Mouse (Mus musculus) midbrain, embryonic 14.5 days (tissue): ENCODE data around the gene Tex261. TPM values are rescaled to one million over a fixed set of nuclear protein-coding genes. Genes with fewer than 3 reads are reported as not detected.
A peak's percentile ranks its signal among the peaks of the same experiment; 100 is the strongest.
"Not testable (repeated sequence)": the region's sequence is repeated elsewhere in the genome, so short reads cannot be mapped to it uniquely, and the experiment has no call there.

Source experiments
- ATAC-seq: fragments of 200-750 bp; cut with Nextera tagmentation; 2 replicates; pipeline ENCODE4 v1.8.0; 2017; ENCODE audit warnings: moderate number of reproducible peaks, moderate library complexity; ENCODE audit not compliant: low FRiP score, low TSS enrichment
- DNase-seq: peaks from one replicate; pipeline ENCODE4 v3.0.0-alpha.2; 2015
- H3K27ac ChIP-seq: fragments of 300-500 bp; sonication (generic); replicated peaks from 2 replicates; pipeline ENCODE4 v1.5.1; 2014; ENCODE audit warnings: mild to moderate bottlenecking, low read depth, low read length, moderate library complexity
- H3K27me3 ChIP-seq: fragments of 300-500 bp; sonication (generic); 2 replicates; pipeline ENCODE4 v1.6.1; 2014; ENCODE audit warnings: low read length, control low read depth, mixed read lengths; ENCODE audit not compliant: control insufficient read depth, insufficient read depth
- H3K36me3 ChIP-seq: fragments of 300-500 bp; sonication (generic); 2 replicates; pipeline ENCODE4 v1.6.1; 2014; ENCODE audit warnings: low read length, control low read depth; ENCODE audit not compliant: control insufficient read depth, insufficient read depth
- H3K4me1 ChIP-seq: fragments of 300-500 bp; sonication (generic); 2 replicates; pipeline ENCODE4 v1.6.1; 2014; ENCODE audit warnings: mild to moderate bottlenecking, antibody characterized with exemption, low read length, control low read depth; ENCODE audit not compliant: control insufficient read depth, insufficient read depth
- H3K4me2 ChIP-seq: fragments of 300-500 bp; sonication (generic); 2 replicates; pipeline ENCODE4 v1.6.1; 2014; ENCODE audit warnings: mild to moderate bottlenecking, low read length, moderate library complexity
- H3K4me3 ChIP-seq: fragments of 300-500 bp; sonication (generic); replicated peaks from 2 replicates; pipeline ENCODE4 v1.5.1; 2014; ENCODE audit warnings: low read depth, low read length
- H3K9ac ChIP-seq: fragments of 300-500 bp; sonication (generic); replicated peaks from 2 replicates; pipeline ENCODE4 v1.6.1; 2014; ENCODE audit warnings: mild to moderate bottlenecking, low read length, moderate library complexity
- H3K9me3 ChIP-seq: fragments of 300-500 bp; sonication (generic); 2 replicates; pipeline ENCODE4 v1.6.1; 2016; ENCODE audit warnings: low read length, control low read depth, mixed read lengths; ENCODE audit not compliant: control insufficient read depth
- WGBS: fragments of 180-500 bp; shearing (Covaris S2); extraction: QIAGEN DNeasy Blood & Tissue Kit; methylation state at CpG from one replicate; pipeline ENCODE4 v1.1.7; 2014; 5-methylcytosine and 5-hydroxymethylcytosine counted together
- polyA plus RNA-seq: library from polyadenylated mRNA; unstranded; fragments of >200 nt; fragmentation: Nextera tagmentation; extraction: Ambion mirVana; gene quantifications from 2 replicates; pipeline ENCODE4 v1.2.1, GENCODE M21; 2014

Tex261 gene
- polyA plus RNA-seq, 1 experiment from 2014 or later: 59.0 TPM

GRCm38 (mm10) chr6:83795492-83795900, 19.9 kb upstream of the Tex261 start:
- DNase-seq: peak; percentile 68
- Histone ChIP-seq H3K4me1 (peaks cover 10% of the 10 kb centered on the region), H3K9ac (peak overlapping the region; percentile 89), H3K36me3 (peaks cover 17% of the 10 kb centered on the region), H3K9me3 (no peaks in the 10 kb centered on the region), H3K27me3 (no peaks in the 10 kb centered on the region), H3K4me3 (peak overlapping the region; percentile 79), H3K27ac (peak overlapping the region; percentile 97), H3K4me2 (peak overlapping the region; percentile 77)
- WGBS: 14% methylated on average over 13 of the region's 13 CpGs
- peak; percentile 48; the same call in 1 of the 2 replicates for ATAC-seq

GRCm38 (mm10) chr6:83794760-83795296, 19.2 kb upstream of the Tex261 start, which contains the start of gene Nagk:
Gene Nagk, plus strand, starts transcription at chr6:83794982.
- under 1% methylated on average over 43 of the region's 43 CpGs for WGBS
- no peaks in the 10 kb centered on the region for H3K27me3 ChIP-seq
- DNase-seq (peak; percentile 97), ATAC-seq (peak; percentile 94)
- peak within 1 kb of the TSS; percentile 77 for H3K4me2 ChIP-seq
- no peaks in the 10 kb centered on the region for H3K9me3 ChIP-seq
- peak within 1 kb of the TSS; percentile 97 for H3K27ac ChIP-seq
- H3K4me1 ChIP-seq: peaks cover 10% of the 10 kb centered on the region
- peaks cover 11% of the 10 kb centered on the region; the same call in 1 of the 2 replicates for H3K36me3 ChIP-seq
- peak within 1 kb of the TSS; percentile 89 for H3K9ac ChIP-seq
- peak within 1 kb of the TSS; percentile 79 for H3K4me3 ChIP-seq

GRCm38 (mm10) chr6:83791251-83791890, 15.8 kb upstream of the Tex261 start:
- DNase-seq (no peak), ATAC-seq (no peak)
- 78% methylated on average over 4 of the region's 4 CpGs for WGBS
- H3K4me2 ChIP-seq: no peak overlapping the region
- no peaks in the 10 kb centered on the region for H3K36me3 ChIP-seq
- H3K27me3 ChIP-seq: no peaks in the 10 kb centered on the region
- no peak overlapping the region for H3K27ac ChIP-seq
- no peak overlapping the region for H3K4me3 ChIP-seq
- H3K9me3 ChIP-seq: no peaks in the 10 kb centered on the region
- H3K4me1 ChIP-seq: peaks cover 6% of the 10 kb centered on the region
- H3K9ac ChIP-seq: no peak overlapping the region

- H3K27me3 ChIP-seq, H3K9ac ChIP-seq, H3K4me3 ChIP-seq, H3K9me3 ChIP-seq, H3K4me2 ChIP-seq, ATAC-seq, H3K36me3 ChIP-seq, H3K27ac ChIP-seq, DNase-seq, H3K4me1 ChIP-seq: not testable (repeated sequence)
- WGBS: 84% methylated on average over 5 of the region's 5 CpGs
Observed at GRCm38 (mm10) chr6:83790533-83790932, 14.9 kb upstream of the Tex261 start.

- ATAC-seq (no peak), DNase-seq (no peak)
- Histone ChIP-seq H3K27me3 (no peaks in the 10 kb centered on the region), H3K36me3 (no peaks in the 10 kb centered on the region), H3K9ac (no peak overlapping the region), H3K9me3 (no peaks in the 10 kb centered on the region), H3K4me3 (no peak overlapping the region), H3K27ac (no peak overlapping the region), H3K4me2 (no peak overlapping the region), H3K4me1 (no peaks in the 10 kb centered on the region)
- 39% methylated on average over 7 of the region's 7 CpGs for WGBS
Observed at GRCm38 (mm10) chr6:83788554-83788953, 12.9 kb upstream of the Tex261 start.

GRCm38 (mm10) chr6:83786426-83786825, 10.8 kb upstream of the Tex261 start:
- Histone ChIP-seq H3K27ac (no peak overlapping the region), H3K27me3 (no peaks in the 10 kb centered on the region), H3K4me3 (no peak overlapping the region), H3K9ac (no peak overlapping the region), H3K9me3 (no peaks in the 10 kb centered on the region), H3K4me2 (no peak overlapping the region), H3K4me1 (no peaks in the 10 kb centered on the region), H3K36me3 (no peaks in the 10 kb centered on the region)
- ATAC-seq: no peak
- WGBS: 81% methylated on average over 3 of the region's 3 CpGs
- no peak for DNase-seq

GRCm38 (mm10) chr6:83779026-83779425, 3.4 kb upstream of the Tex261 start:
- Histone ChIP-seq H3K27ac (no peak overlapping the region), H3K4me2 (no peak overlapping the region), H3K36me3 (no peaks in the 10 kb centered on the region), H3K9me3 (no peaks in the 10 kb centered on the region), H3K9ac (no peak overlapping the region), H3K27me3 (no peaks in the 10 kb centered on the region), H3K4me1 (peaks cover 14% of the 10 kb centered on the region), H3K4me3 (no peak overlapping the region)
- 10% methylated on average over 5 of the region's 5 CpGs for WGBS
- DNase-seq (peak; percentile 71), ATAC-seq (no peak)

GRCm38 (mm10) chr6:83778306-83778705, 2.7 kb upstream of the Tex261 start:
- no peak overlapping the region for H3K9ac ChIP-seq
- ATAC-seq: no peak
- H3K27ac ChIP-seq: no peak overlapping the region
- H3K4me2 ChIP-seq: no peak overlapping the region
- no peaks in the 10 kb centered on the region for H3K27me3 ChIP-seq
- DNase-seq: no peak
- H3K36me3 ChIP-seq: no peaks in the 10 kb centered on the region
- peaks cover 16% of the 10 kb centered on the region for H3K4me1 ChIP-seq
- no peaks in the 10 kb centered on the region for H3K9me3 ChIP-seq
- 89% methylated on average over 7 of the region's 7 CpGs for WGBS
- no peak overlapping the region for H3K4me3 ChIP-seq
